Mouse (Mus musculus): Measurements from ENCODE around the gene Fhdc1. TPM values are rescaled to one million over a fixed set of nuclear protein-coding genes. Genes with fewer than 3 reads are reported as not detected.

The Fhdc1 gene
- polyA plus RNA-seq, 1 experiment from 2014 or later = 6.8 TPM

DNA sequence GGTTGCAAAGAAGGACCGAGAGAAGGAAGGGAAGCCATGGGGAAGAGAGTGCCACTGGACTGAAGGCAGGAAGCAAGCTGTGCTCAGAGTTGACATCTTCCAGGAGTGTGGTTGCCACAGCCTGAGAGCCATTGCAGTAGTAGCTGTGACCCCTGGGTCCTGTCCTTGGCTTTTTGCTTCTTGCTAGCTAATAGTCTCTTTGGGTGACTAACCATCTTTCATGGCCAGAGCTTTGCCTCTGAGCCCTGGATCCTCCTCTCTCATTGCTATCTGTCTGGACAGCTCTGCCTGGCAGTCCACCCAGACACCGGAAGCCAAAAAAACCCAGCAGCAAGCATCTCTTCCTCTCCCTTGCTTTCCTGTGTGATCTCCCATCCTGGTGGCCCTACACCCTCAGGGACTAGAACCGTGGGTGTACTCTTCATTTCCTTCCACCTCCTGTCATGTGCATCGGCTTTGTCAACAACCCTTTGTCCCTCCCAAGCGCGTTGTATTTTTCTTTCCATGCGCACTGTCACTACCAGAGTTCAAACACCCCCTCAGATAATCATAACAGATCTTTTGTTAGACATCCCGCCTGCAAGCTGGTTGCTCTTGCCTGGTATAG, 85.3 kb downstream of the Fhdc1 start:
- no peaks in the 10 kb centered on the region for H3K36me3 ChIP-seq (ENCODE audit: control insufficient read depth, insufficient read depth, low read length)
- DNase-seq (ENCODE audit: low spot score) (no peak), ATAC-seq (ENCODE audit: low read depth) (no peak)
- no peak overlapping the region for H3K27ac ChIP-seq (replicated peaks; ENCODE audit: low read depth, low read length)
- no peak overlapping the region for H3K4me2 ChIP-seq (ENCODE audit: low read depth, low read length)
- H3K27me3 ChIP-seq (replicated peaks; ENCODE audit: control insufficient read depth, insufficient read depth, low read length) = no peaks in the 10 kb centered on the region
- no peak overlapping the region for H3K4me3 ChIP-seq (ENCODE audit: low read depth, low read length)
- no peak overlapping the region for H3K9ac ChIP-seq (ENCODE audit: low read depth, low read length)
- 70% methylated on average over 8 of the region's 8 CpGs for WGBS
- H3K9me3 ChIP-seq (ENCODE audit: control insufficient read depth, low read length) = 0 out of 2 replicates have a peak, but pooled peaks cover 6% of the 10 kb centered on the region
- H3K4me1 ChIP-seq (ENCODE audit: control insufficient read depth, insufficient read depth, low read length) = no peaks in the 10 kb centered on the region

Other genes starting within 250 kb of the Fhdc1 start
- gene Trim2, start 173.6 kb downstream of the Fhdc1 start, polyA plus RNA-seq (2014; fragmentation: Nextera tagmentation; extraction: Ambion mirVana) = 24.9 and 26.7 TPM in 2 replicates
- 55.3 and 56.5 TPM in 2 replicates for gene Arfip1, start 102.2 kb upstream of the Fhdc1 start, polyA plus RNA-seq (2014; fragmentation: Nextera tagmentation; extraction: Ambion mirVana)
- gene Tigd4, start 113.1 kb upstream of the Fhdc1 start, polyA plus RNA-seq (2014; fragmentation: Nextera tagmentation; extraction: Ambion mirVana) = 2.0 and 2.7 TPM in 2 replicates
- gene Tmem154, start 185.8 kb upstream of the Fhdc1 start, polyA plus RNA-seq (2014; fragmentation: Nextera tagmentation; extraction: Ambion mirVana) = 4.6 TPM in 2 replicates